Mouse (Mus musculus) thymus, adult 2 months (tissue): ENCODE measurements around the gene Olfr206. TPM values are rescaled to one million over a fixed set of nuclear protein-coding genes. Genes with fewer than 3 reads are reported as not detected.
"Not testable (repeated sequence)": the region's sequence is repeated elsewhere in the genome, so short reads cannot be mapped to it uniquely, and the experiment has no call there.

Experiments used
- DNase-seq: peaks from one replicate; pipeline ENCODE4 v3.0.0; 2021
- H3K27ac ChIP-seq: fragments of 200-500 bp; 2 replicates; pipeline ENCODE4 v1.5.1; 2012; ENCODE audit warnings: low read length, control low read depth; ENCODE audit not compliant: control insufficient read depth, insufficient read depth
- H3K27me3 ChIP-seq: fragments of 200-500 bp; 2 replicates; pipeline ENCODE4 v1.6.1; 2012; ENCODE audit warnings: mild to moderate bottlenecking, low read length, moderate library complexity, mixed read lengths; ENCODE audit not compliant: control insufficient read depth, insufficient read depth
- H3K36me3 ChIP-seq: fragments of 200-500 bp; 2 replicates; pipeline ENCODE4 v1.6.1; 2012; ENCODE audit warnings: mild to moderate bottlenecking, low read length, moderate library complexity; ENCODE audit not compliant: control insufficient read depth, insufficient read depth
- H3K4me1 ChIP-seq: fragments of 200-500 bp; replicated peaks from 2 replicates; pipeline ENCODE4 v1.6.1; 2012; ENCODE audit warnings: low read length; ENCODE audit not compliant: control insufficient read depth, insufficient read depth
- H3K4me3 ChIP-seq: fragments of 200-500 bp; 2 replicates; pipeline ENCODE4 v1.5.1; 2012; ENCODE audit warnings: mild to moderate bottlenecking, low read length, control low read depth, moderate library complexity; ENCODE audit not compliant: control insufficient read depth, insufficient read depth
- CTCF ChIP-seq: fragments of 200-500 bp; IDR thresholded peaks from 2 replicates; pipeline ENCODE4 v1.5.1; 2012; ENCODE audit warnings: mild to moderate bottlenecking, control low read depth, low read length, moderate library complexity, borderline replicate concordance; ENCODE audit not compliant: control insufficient read depth, poor library complexity, insufficient read depth; ENCODE audit errors: extremely low read depth
- POLR2A ChIP-seq: fragments of 200-500 bp; IDR thresholded peaks from 2 replicates; pipeline ENCODE4 v1.6.1; 2012; ENCODE audit warnings: mild to moderate bottlenecking, low read length, control low read depth, moderate library complexity; ENCODE audit not compliant: control insufficient read depth, poor library complexity, insufficient read depth; ENCODE audit errors: extremely low read depth
- WGBS: fragments of 180-500 bp; shearing (Covaris S2); methylation state at CpG from one replicate; pipeline ENCODE4 v1.1.7; 2018; 5-methylcytosine and 5-hydroxymethylcytosine counted together
- polyA plus RNA-seq: library from polyadenylated mRNA; depleted of rRNA; stranded (reverse); fragments of >200 nt; gene quantifications from 2 replicates; pipeline ENCODE4 v1.2.3, GENCODE M21; 2012; rRNA removed

The Olfr206 gene
- polyA plus RNA-seq: not detected in 2 replicates

DNA sequence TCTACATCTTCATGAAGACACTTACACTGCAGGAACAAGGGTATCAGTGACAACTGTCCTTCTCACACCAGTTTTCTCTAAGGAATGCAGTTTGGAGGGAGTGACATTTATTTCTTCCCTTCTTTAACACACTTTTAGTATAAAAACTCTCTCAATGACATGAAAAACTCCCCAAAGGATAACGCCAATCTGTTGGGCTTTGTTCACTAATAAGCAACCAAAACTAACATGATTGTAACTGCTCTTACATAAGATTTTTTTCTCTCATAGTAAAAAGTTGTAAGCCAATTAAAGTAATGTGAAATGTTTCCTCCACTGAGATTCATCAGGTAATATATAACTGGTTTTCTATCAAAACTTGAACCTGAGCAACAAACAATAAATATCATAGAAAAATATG, at the start of gene Olfr206:
Gene Olfr206, minus strand, starts transcription at position 101 of the 400 bp plus-strand sequence.
- Histone ChIP-seq H3K27ac (no peak within 1 kb of the TSS), H3K4me1 (no peaks in the 10 kb centered on the region), H3K36me3 (no peaks in the 10 kb centered on the region), H3K27me3 (no peaks in the 10 kb centered on the region), H3K4me3 (no peak within 1 kb of the TSS)
- TF ChIP-seq POLR2A (no peak), CTCF (no peak)
- no peak for DNase-seq
- 96% methylated on average over 1 of the region's 1 CpGs for WGBS

DNA sequence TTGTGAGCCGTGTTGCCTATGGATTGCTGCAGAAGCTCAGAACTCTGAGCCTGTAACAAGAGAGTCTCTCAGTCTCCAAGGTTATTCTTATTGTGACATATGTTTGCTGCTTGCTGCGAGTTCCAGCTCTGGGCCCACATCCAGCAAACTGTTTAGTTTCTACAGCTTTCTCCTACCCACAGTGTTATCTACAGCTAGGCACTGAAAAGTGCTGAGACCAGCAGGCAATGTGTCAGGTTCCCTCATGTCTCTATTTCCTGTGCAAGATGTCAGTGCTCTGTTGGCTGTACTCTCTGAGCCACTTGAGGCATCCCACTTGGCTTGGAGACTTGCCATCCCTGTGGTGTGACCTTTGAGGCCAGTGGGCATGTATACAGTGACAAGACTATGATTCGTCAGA, 44.3 kb upstream of the Olfr206 start:
- no peaks in the 10 kb centered on the region for H3K4me1 ChIP-seq
- WGBS: 71% methylated on average over 3 of the region's 3 CpGs
- no peak overlapping the region for H3K27ac ChIP-seq
- TF ChIP-seq CTCF (no peak), POLR2A (no peak)
- H3K27me3 ChIP-seq: no peaks in the 10 kb centered on the region
- H3K4me3 ChIP-seq: no peak overlapping the region
- H3K36me3 ChIP-seq: no peaks in the 10 kb centered on the region
- no peak for DNase-seq

DNA sequence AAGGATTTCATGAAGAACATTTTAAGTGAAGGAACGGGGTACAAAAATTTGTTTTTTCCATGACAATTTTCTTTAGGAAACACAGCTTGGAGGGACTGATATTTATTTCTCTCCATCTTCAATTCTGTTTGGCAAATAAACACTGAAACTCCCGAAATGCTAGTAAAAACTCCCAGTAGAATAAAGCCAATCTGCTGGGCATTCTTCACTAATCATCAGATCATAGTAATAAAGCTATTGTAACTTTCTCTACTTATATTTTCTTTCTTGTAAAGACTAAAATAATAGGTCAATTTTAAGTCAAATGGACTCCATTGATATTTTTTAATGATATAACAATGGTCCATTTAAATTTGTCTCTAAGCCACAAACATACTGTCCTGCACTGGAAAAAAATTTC, 14.8 kb upstream of the Olfr206 start, which contains the start of gene Olfr209:
Gene Olfr209, minus strand, starts transcription at position 101 of the 400 bp plus-strand sequence.
- Histone ChIP-seq H3K27me3 (no peaks in the 10 kb centered on the region), H3K36me3 (no peaks in the 10 kb centered on the region), H3K4me3 (no peak within 1 kb of the TSS), H3K27ac (no peak within 1 kb of the TSS), H3K4me1 (no peaks in the 10 kb centered on the region)
- WGBS: 88% methylated on average over 2 of the region's 2 CpGs
- TF ChIP-seq CTCF (no peak), POLR2A (no peak)
- DNase-seq: no peak

DNA sequence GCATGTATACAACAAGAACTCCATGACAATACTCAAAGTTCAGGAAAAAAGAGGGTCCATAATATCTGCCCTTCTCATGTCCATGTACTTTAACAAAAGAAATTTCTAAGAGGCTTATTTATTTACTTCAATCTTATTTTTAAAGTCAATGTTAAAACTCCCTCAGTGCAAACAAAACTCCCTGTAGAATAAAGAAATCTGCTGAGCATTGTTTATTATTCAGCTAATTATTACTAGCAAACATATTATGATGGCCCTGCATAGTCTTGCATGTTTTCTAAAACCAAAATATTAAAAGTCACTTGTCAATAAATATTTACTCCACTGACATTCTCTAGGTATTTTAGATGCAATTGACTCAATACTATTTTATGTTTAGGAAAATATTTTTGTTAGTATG, 18.0 kb downstream of the Olfr206 start, which contains the start of gene Olfr205:
Gene Olfr205, minus strand, starts transcription at position 101 of the 400 bp plus-strand sequence.
- Histone ChIP-seq H3K4me1 (no peaks in the 10 kb centered on the region), H3K27ac (no peak within 1 kb of the TSS), H3K4me3 (no peak within 1 kb of the TSS), H3K36me3 (no peaks in the 10 kb centered on the region), H3K27me3 (no peaks in the 10 kb centered on the region)
- TF ChIP-seq CTCF (no peak), POLR2A (no peak)
- no peak for DNase-seq

DNA sequence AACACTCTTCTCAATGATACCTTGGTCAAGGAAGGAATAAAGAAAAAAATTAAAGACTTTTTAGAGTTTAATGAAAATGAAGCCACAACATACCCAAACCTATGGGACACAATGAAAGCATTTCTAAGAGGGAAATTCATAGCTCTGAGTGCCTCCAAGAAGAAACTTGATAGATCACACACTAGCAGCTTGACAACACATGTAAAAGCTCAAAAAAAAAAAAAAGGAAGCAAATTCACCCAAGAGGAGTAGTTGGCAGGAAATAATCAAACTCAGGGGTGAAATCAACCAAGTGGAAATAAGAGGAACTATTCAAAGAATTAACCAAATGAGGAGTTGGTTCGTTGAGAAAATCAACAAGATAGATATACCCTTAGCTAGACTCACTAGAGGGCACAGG, 25.8 kb downstream of the Olfr206 start:
- not testable (repeated sequence) for DNase-seq
- 39% methylated on average over 1 of the region's 1 CpGs for WGBS

DNA sequence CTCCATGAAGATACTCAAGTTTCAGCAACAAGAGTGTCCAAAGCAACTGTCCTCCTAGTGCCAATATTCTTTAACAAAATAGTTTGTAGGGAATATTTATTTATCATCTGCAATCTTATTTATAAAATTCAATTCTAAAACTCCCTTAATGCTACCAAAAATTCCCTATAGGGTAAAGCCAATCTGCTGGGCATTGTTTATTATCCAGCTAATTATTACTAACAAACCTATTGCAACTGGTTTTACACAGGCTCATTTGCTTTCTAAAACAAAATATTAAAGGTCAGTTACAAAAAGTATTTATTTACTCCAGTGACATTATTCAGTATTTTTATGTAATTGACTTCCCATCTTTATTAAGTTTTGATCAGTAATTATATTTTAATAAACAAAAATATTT, 30.9 kb downstream of the Olfr206 start, which contains the start of gene Olfr204:
Gene Olfr204, minus strand, starts transcription at position 101 of the 400 bp plus-strand sequence.
- no peaks in the 10 kb centered on the region for H3K27me3 ChIP-seq
- H3K36me3 ChIP-seq: no peaks in the 10 kb centered on the region
- no peaks in the 10 kb centered on the region for H3K4me1 ChIP-seq
- H3K27ac ChIP-seq: no peak within 1 kb of the TSS
- no peak for TF ChIP-seq POLR2A
- no peak for TF ChIP-seq CTCF
- no peak for DNase-seq
- no peak within 1 kb of the TSS for H3K4me3 ChIP-seq

More for the DNA sequence above, 25.8 kb downstream of the Olfr206 start:
- not testable (repeated sequence) for H3K27me3 ChIP-seq, H3K36me3 ChIP-seq, H3K27ac ChIP-seq, H3K4me1 ChIP-seq, H3K4me3 ChIP-seq

GRCm38 (mm10) chr16:59298581-59298980, 50.5 kb downstream of the Olfr206 start, which contains the start of gene Olfr203:
Gene Olfr203, plus strand, starts transcription at chr16:59298881.
- no peaks in the 10 kb centered on the region for H3K4me1 ChIP-seq
- no peak within 1 kb of the TSS for H3K27ac ChIP-seq
- no peaks in the 10 kb centered on the region for H3K36me3 ChIP-seq
- H3K4me3 ChIP-seq: no peak within 1 kb of the TSS
- no peak for DNase-seq
- no peak for TF ChIP-seq POLR2A
- no peak for TF ChIP-seq CTCF
- WGBS: 91% methylated on average over 2 of the region's 2 CpGs
- H3K27me3 ChIP-seq: no peaks in the 10 kb centered on the region

Other genes with a start within 250 kb of the Olfr206 start
- gene Olfr193, start 237.4 kb downstream of the Olfr206 start, polyA plus RNA-seq: not detected in 2 replicates
- gene Olfr194, start 228.2 kb downstream of the Olfr206 start, polyA plus RNA-seq: not detected in 2 replicates
- gene Olfr195, start 202.2 kb downstream of the Olfr206 start, polyA plus RNA-seq: not detected in 2 replicates
- not detected in 2 replicates for gene Olfr196, start 178.8 kb downstream of the Olfr206 start, polyA plus RNA-seq
- gene Olfr198, start 145.7 kb downstream of the Olfr206 start, polyA plus RNA-seq: not detected in 2 replicates
- not detected in 2 replicates for gene Olfr199, start 129.5 kb downstream of the Olfr206 start, polyA plus RNA-seq
- gene Olfr201, start 76.6 kb downstream of the Olfr206 start, polyA plus RNA-seq: not detected in 2 replicates
- gene Olfr202, start 62.5 kb downstream of the Olfr206 start, polyA plus RNA-seq: not detected in 2 replicates
- not detected in 2 replicates for gene Olfr203, start 50.4 kb downstream of the Olfr206 start, polyA plus RNA-seq
- not detected in 2 replicates for gene Olfr204, start 31.0 kb downstream of the Olfr206 start, polyA plus RNA-seq
- gene Olfr205, start 18.1 kb downstream of the Olfr206 start, polyA plus RNA-seq: not detected in 2 replicates
- gene Olfr209, start 14.7 kb upstream of the Olfr206 start, polyA plus RNA-seq: not detected in 2 replicates
- gene Gabrr3, start 58.1 kb upstream of the Olfr206 start, polyA plus RNA-seq: 0.03 TPM in 1 of 2 replicates, not detected in the other
- 8.3 and 8.9 TPM in 2 replicates for gene Riox2, start 122.5 kb upstream of the Olfr206 start, polyA plus RNA-seq